Mouse (Mus musculus) forebrain, embryonic 13.5 days (tissue): ENCODE data around the gene Wdr48. TPM values are rescaled to one million over a fixed set of nuclear protein-coding genes. Genes with fewer than 3 reads are reported as not detected.

ENCODE experiments used
- ATAC-seq: fragments of 200-750 bp; cut with Nextera tagmentation; 2 replicates; pipeline ENCODE4 v1.8.0; 2017
- H3K27ac ChIP-seq: fragments of 300-500 bp; sonication (generic); 2 replicates; pipeline ENCODE4 v1.5.1; 2015; ENCODE audit warnings: inconsistent platforms, mild to moderate bottlenecking, moderate library complexity
- H3K27me3 ChIP-seq: fragments of 300-500 bp; sonication (generic); 2 replicates; pipeline ENCODE4 v1.6.1; 2015; ENCODE audit warnings: mild to moderate bottlenecking, inconsistent platforms
- H3K36me3 ChIP-seq: fragments of 300-500 bp; sonication (generic); 2 replicates; pipeline ENCODE4 v1.6.1; 2015; ENCODE audit warnings: mild to moderate bottlenecking, inconsistent platforms; ENCODE audit not compliant: poor library complexity, severe bottlenecking
- H3K4me1 ChIP-seq: fragments of 300-500 bp; sonication (generic); 2 replicates; pipeline ENCODE4 v1.6.1; 2015; ENCODE audit warnings: inconsistent platforms
- H3K4me2 ChIP-seq: fragments of 300-500 bp; sonication (generic); 2 replicates; pipeline ENCODE4 v1.6.1; 2015; ENCODE audit warnings: inconsistent platforms, mild to moderate bottlenecking, moderate library complexity
- H3K4me3 ChIP-seq: fragments of 300-500 bp; sonication (generic); 2 replicates; pipeline ENCODE4 v1.5.1; 2015; ENCODE audit warnings: mild to moderate bottlenecking, inconsistent platforms
- H3K9ac ChIP-seq: fragments of 300-500 bp; sonication (generic); 2 replicates; pipeline ENCODE4 v1.6.1; 2015; ENCODE audit warnings: mild to moderate bottlenecking, inconsistent platforms
- H3K9me3 ChIP-seq: fragments of 300-500 bp; sonication (generic); replicated peaks from 2 replicates; pipeline ENCODE4 v1.6.1; 2016; ENCODE audit warnings: inconsistent platforms
- WGBS: fragments of 180-500 bp; shearing (Covaris S2); methylation state at CpG from one replicate; pipeline ENCODE4 v1.1.7; 2015; 5-methylcytosine and 5-hydroxymethylcytosine counted together
- polyA plus RNA-seq: library from polyadenylated mRNA; unstranded; fragments of >200 nt; fragmentation: Nextera tagmentation; extraction: Ambion mirVana; gene quantifications from 2 replicates; pipeline ENCODE4 v1.2.1, GENCODE M21; 2015

Wdr48 gene
- polyA plus RNA-seq, 1 experiment from 2014 or later: 67.7 TPM

DNA sequence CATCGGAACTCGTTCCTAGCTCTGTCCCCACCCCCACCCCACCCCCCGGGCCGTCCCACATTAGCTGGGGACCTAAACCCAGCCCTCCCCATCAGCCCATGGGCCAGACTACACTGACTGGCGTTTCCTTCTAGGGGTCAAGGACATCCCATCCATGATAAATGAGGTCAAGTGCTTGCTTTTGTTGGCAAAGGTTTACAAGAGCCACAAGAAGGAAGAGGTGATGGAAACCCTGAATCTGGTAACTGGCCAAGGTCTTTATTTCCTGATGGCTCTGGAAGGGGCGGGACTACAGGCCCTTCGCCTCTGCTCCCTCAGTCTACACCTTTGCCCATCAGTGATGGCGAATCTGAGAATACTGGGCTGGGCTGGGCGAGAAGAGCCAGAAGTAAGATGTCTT lies 64.2 kb downstream of the Wdr48 start:
- ATAC-seq: no peak
- H3K4me2 ChIP-seq: no peak overlapping the region
- no peak overlapping the region for H3K9ac ChIP-seq
- no peak overlapping the region for H3K27ac ChIP-seq
- no peaks in the 10 kb centered on the region for H3K4me1 ChIP-seq
- no peak overlapping the region for H3K4me3 ChIP-seq
- no peaks in the 10 kb centered on the region for H3K9me3 ChIP-seq
- H3K27me3 ChIP-seq: 0 out of 2 replicates have a peak, but pooled peaks cover 4% of the 10 kb centered on the region
- 92% methylated on average over 9 of the region's 9 CpGs for WGBS
- no peaks in the 10 kb centered on the region for H3K36me3 ChIP-seq

DNA sequence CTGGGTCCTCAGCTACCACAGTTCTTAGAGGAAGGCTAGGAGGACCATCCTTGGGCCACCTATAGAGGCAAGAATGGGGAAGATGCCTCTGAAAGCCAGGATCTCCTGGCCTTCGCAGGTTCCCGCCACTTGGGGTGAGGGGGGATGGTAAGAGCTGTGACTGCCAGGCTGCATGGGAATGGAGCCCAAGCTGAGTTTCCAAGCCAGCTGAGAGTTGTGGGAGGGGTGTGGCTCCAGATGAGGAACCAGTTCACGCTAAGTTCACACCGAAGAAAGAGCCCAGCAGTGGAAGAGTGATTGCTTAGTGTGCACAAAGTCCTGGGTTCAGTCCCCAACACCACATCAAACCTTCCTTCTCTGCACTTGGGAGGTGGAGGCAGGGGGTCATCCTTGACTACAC lies 67.5 kb downstream of the Wdr48 start:
- ATAC-seq: no peak
- H3K4me1 ChIP-seq: no peaks in the 10 kb centered on the region
- H3K9ac ChIP-seq: no peak overlapping the region
- H3K27me3 ChIP-seq: 0 out of 2 replicates have a peak, but pooled peaks cover 4% of the 10 kb centered on the region
- H3K4me3 ChIP-seq: no peak overlapping the region
- H3K27ac ChIP-seq: no peak overlapping the region
- no peaks in the 10 kb centered on the region for H3K36me3 ChIP-seq
- WGBS: 77% methylated on average over 4 of the region's 4 CpGs
- no peaks in the 10 kb centered on the region for H3K9me3 ChIP-seq
- no peak overlapping the region for H3K4me2 ChIP-seq

DNA sequence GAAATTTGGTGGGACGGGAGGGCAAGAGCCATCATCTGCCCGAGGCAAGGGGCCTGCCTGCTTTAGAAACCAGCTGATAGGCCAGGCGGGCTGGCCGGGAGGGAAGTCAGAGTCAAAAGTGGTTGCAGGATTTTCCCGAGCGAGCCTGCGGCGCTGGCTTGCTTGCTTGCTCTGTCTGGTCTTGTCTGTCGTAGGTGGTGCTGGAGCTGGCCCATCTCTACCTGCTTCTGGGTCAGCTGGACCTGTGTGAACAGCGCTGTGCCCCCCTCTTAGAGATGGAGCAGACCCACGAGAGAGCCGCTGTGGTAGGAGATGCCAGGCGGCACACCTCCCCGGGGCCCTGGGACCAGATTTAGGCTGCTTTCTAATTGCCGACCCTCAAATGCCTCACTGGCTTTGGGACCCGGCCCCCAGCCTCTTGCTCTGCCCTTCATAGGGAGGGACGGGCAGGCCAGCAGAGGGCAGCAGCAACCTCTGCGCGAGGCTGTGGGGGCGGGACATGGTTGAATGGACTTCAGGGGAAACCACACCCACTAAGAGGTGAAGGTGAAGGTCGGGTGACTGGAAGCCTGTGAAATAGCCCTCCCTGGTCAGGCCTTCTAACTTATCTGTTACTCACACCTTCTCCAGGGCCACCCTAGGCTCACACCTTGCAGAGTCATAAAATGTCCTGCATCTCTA lies 68.4 kb downstream of the Wdr48 start:
- Histone ChIP-seq H3K27ac (no peak overlapping the region), H3K9ac (peak overlapping the region; percentile 34; the same call in 1 of the 2 replicates), H3K4me1 (no peaks in the 10 kb centered on the region), H3K4me3 (no peak overlapping the region), H3K27me3 (0 out of 2 replicates have a peak, but pooled peaks cover 4% of the 10 kb centered on the region), H3K4me2 (peak overlapping the region; percentile 36), H3K9me3 (no peaks in the 10 kb centered on the region), H3K36me3 (no peaks in the 10 kb centered on the region)
- peak; percentile 45; the same call in 1 of the 2 replicates for ATAC-seq
- WGBS: 9% methylated on average over 21 of the region's 21 CpGs

DNA sequence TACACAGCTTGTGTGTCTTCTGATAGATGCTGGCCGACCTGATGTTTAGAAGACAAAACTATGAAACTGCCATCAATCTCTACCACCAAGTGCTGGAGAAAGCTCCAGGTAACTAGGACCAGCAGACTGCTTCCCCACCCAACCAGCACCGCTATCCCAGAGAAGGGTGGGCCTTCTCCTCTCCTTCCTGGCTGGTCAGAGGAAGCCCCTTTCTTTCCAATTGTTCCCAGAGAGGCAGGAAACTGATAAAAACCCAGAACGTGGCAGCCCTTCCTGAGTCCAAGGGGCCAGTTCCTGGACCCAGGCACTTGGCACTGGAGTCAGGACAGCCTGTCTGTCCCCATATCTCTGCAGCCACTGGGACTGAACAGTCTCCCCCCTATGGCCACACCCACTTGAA lies 69.5 kb downstream of the Wdr48 start:
- no peak overlapping the region for H3K9ac ChIP-seq
- H3K27me3 ChIP-seq: 0 out of 2 replicates have a peak, but pooled peaks cover 4% of the 10 kb centered on the region
- no peaks in the 10 kb centered on the region for H3K4me1 ChIP-seq
- no peaks in the 10 kb centered on the region for H3K9me3 ChIP-seq
- 83% methylated on average over 3 of the region's 3 CpGs for WGBS
- ATAC-seq: no peak
- H3K27ac ChIP-seq: no peak overlapping the region
- H3K4me3 ChIP-seq: no peak overlapping the region
- no peaks in the 10 kb centered on the region for H3K36me3 ChIP-seq
- H3K4me2 ChIP-seq: no peak overlapping the region

DNA sequence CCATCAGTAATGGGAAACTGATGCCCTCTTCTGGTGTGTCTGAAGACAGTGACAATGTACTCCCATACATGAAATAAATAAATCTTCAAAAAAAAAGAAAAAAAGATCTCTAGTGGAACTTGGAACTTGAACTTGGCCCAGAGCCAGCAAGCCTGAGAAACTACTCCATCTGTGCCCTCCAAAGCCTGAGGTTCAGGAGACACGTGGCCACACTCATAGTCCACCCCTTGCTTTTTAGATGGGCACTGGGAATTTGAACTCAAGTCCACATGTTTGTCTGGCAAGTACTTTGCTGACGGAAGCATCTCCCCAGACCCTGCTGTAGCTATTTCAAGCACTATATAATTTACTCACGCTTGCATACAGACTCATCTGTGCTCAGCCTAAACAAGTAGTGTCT lies 70.5 kb downstream of the Wdr48 start:
- ATAC-seq: no peak
- Histone ChIP-seq H3K9ac (no peak overlapping the region), H3K4me2 (no peak overlapping the region), H3K27me3 (0 out of 2 replicates have a peak, but pooled peaks cover 4% of the 10 kb centered on the region), H3K36me3 (no peaks in the 10 kb centered on the region), H3K4me3 (no peak overlapping the region), H3K27ac (no peak overlapping the region), H3K9me3 (no peaks in the 10 kb centered on the region), H3K4me1 (peaks cover 5% of the 10 kb centered on the region; the same call in 1 of the 2 replicates)
- 69% methylated on average over 3 of the region's 3 CpGs for WGBS

DNA sequence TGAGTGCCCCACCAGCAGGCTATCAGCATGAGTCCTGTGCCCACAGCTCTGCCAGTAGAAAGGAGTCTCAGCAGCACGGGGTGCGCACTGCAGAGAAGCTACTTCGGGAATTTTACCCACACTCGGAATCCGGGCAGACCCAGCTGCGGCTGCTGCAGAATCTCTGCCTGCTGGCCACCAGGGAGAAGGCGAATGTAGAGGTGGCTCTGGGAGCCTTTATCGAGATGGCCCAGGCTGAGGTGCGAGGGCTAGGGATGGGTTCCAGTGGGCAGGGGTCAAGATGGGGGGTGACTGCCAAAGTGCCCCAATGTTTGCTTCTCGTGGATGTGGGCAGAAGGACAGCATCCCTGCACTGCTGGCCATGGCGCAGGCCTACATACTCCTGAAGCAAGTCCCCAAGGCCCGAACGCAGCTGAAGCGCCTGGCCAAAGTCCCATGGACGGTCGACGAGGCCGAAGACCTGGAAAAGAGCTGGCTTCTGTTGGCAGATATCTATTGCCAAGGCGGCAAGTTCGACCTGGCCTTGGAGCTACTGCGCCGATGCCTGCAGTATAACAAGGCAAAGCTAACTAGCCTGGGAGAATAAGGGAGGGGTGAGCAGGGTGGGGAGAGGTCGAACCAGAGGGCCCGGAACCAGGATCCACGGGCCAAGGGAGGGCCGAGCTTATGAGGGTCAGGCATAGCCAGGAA lies 71.7 kb downstream of the Wdr48 start:
- H3K9ac ChIP-seq: no peak overlapping the region
- 88% methylated on average over 26 of the region's 26 CpGs for WGBS
- peaks cover 17% of the 10 kb centered on the region for H3K4me1 ChIP-seq
- no peak for ATAC-seq
- H3K27ac ChIP-seq: no peak overlapping the region
- 0 out of 2 replicates have a peak, but pooled peaks cover 4% of the 10 kb centered on the region for H3K27me3 ChIP-seq
- no peak overlapping the region for H3K4me3 ChIP-seq
- H3K9me3 ChIP-seq: no peaks in the 10 kb centered on the region
- no peak overlapping the region for H3K4me2 ChIP-seq
- no peaks in the 10 kb centered on the region for H3K36me3 ChIP-seq

DNA sequence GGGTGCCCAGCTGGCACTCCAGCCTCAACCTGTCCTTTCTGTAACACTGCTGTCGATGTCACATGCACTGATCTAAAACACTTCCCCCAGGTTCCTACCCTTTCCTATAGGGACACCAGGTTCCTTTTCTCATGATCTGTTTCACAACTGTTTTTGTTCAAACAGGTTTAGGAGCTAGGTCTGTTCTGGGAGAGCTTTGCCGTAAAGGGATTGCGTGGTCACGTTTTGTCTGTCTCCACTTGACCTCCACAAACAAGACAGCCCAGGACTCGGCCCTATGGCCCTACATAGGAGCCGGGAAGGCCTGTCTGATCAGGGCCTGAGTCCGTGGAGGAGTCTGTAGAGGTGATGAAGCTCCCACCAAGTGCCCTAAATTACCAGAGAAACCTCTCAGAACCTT lies 75.1 kb downstream of the Wdr48 start:
- H3K4me1 ChIP-seq: peaks cover 27% of the 10 kb centered on the region
- H3K27me3 ChIP-seq: no peaks in the 10 kb centered on the region
- no peak overlapping the region for H3K4me3 ChIP-seq
- 0 out of 2 replicates have a peak, but pooled peaks cover 6% of the 10 kb centered on the region for H3K36me3 ChIP-seq
- no peaks in the 10 kb centered on the region for H3K9me3 ChIP-seq
- H3K9ac ChIP-seq: peak overlapping the region; percentile 1; the same call in 1 of the 2 replicates
- peak overlapping the region; percentile 86 for H3K27ac ChIP-seq
- no peak for ATAC-seq
- no peak overlapping the region for H3K4me2 ChIP-seq
- 81% methylated on average over 7 of the region's 7 CpGs for whole genome bisulfite sequencing

DNA sequence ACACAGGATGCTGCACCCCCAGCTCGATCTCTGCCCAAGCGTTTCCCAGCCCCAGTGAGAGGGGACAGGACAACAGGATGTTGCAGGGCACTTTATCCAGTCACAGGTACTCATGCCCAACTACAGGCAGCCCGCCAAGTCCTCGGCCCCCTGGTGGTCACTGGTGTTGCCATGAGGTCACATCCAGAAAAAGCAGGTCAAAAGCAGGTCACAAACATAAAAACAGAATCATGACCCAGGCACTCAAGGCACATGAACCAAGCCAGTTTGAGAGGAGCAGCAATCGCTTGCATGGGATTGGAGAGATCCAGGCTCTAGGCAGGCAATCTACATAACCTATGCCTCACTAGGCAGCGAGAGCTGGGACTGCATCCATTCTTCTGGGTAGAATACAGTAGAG lies 75.5 kb downstream of the Wdr48 start:
- H3K27me3 ChIP-seq: no peaks in the 10 kb centered on the region
- peak overlapping the region; percentile 86 for H3K27ac ChIP-seq
- peaks cover 27% of the 10 kb centered on the region for H3K4me1 ChIP-seq
- peak; percentile 28; the same call in 1 of the 2 replicates for ATAC-seq
- peak overlapping the region; percentile 1; the same call in 1 of the 2 replicates for H3K9ac ChIP-seq
- H3K9me3 ChIP-seq: no peaks in the 10 kb centered on the region
- H3K4me2 ChIP-seq: no peak overlapping the region
- no peak overlapping the region for H3K4me3 ChIP-seq
- H3K36me3 ChIP-seq: 0 out of 2 replicates have a peak, but pooled peaks cover 6% of the 10 kb centered on the region
- 42% methylated on average over 6 of the region's 6 CpGs for WGBS

DNA sequence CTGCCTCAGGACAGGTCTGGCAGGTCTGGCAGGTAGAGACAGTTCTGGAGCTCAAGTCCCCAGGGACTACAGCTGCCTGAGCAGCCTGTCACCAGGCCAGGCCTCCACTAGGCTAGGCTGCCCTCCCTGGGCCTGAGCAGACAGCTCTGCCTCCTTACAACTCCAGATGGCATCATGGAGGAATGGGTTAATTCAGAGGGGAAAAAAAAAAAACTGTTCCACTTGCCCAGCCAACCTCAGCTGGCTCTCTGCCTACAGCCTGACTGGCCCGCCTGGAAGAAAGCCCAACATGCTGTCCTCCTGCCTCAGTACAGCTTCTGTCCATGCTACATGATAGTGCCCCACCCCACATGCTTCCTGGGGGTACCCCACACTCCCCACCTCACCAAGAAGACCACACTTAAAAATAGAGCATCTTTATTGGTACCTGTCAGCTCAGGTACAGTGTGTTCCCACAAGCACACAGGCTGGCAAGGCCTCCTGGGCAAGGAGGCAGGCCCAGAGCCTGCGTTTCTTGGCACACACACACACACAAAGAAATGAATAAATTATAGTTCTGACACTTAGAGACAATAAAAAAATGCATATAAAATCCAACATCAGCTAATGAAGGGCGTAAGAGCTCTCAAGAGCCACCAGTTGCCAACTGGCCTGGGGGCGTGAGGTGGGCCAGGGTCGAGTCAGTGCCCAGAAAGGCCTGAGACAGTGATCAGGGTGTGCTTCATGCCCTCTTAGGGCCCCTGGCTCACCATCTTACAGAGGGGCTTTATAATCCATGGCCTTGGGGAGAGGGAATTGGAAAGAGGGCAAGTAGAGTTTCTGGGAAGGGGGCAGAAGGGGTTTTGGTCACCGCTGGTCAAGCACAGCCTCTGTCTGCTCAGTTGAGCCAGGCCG lies 76.3 kb downstream of the Wdr48 start:
- Histone ChIP-seq H3K36me3 (0 out of 2 replicates have a peak, but pooled peaks cover 6% of the 10 kb centered on the region), H3K4me1 (peaks cover 27% of the 10 kb centered on the region), H3K27ac (peak overlapping the region; percentile 86), H3K9ac (no peak overlapping the region), H3K4me2 (no peak overlapping the region; the same call in 1 of the 2 replicates), H3K4me3 (no peak overlapping the region), H3K9me3 (no peaks in the 10 kb centered on the region), H3K27me3 (no peaks in the 10 kb centered on the region)
- peak; percentile 85 for ATAC-seq
- WGBS: 74% methylated on average over 7 of the region's 7 CpGs

DNA sequence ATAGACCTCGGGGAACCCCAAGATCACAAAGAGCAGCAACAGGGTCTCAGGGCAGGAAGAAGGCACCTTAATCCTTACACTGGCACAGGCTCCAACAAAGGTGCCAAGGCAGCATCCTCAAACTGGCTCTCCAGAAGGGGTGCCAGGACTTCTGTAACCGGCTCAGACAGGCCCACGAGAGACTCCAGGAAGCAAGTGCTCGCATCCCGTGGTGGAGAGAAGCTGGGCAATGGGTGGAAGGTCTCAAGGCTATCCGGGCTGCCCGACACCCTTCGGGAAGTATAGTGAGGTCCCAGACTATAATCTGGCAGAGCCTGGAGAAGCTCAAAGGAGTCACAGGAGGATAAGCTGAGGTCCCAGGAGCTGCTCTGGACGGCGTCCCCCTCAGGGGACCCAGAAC lies 77.5 kb downstream of the Wdr48 start:
- Histone ChIP-seq H3K36me3 (0 out of 2 replicates have a peak, but pooled peaks cover 6% of the 10 kb centered on the region), H3K9ac (no peak overlapping the region), H3K27me3 (no peaks in the 10 kb centered on the region), H3K9me3 (no peaks in the 10 kb centered on the region), H3K4me1 (peaks cover 29% of the 10 kb centered on the region), H3K4me3 (no peak overlapping the region), H3K27ac (no peak overlapping the region), H3K4me2 (no peak overlapping the region)
- WGBS: 95% methylated on average over 10 of the region's 10 CpGs
- ATAC-seq: no peak

DNA sequence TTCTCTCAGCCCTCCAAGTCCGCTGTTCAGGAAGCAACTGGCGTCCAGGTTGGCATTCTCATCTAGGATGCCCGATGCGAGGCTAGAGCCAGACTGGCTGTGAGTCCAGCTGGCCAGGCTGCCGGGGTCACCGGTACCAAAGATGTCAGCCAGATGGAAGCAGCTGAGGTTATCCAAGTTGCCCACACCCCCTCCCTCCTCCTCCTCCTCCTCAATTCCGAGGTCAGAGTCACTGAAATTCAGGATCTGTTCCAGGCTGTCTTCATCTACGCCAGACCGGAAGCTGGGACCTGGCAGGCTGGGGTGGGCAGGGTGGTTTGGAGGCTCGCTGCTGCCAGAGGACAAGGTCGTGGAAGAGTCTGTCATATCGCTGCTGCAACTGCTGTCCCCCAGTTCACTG lies 77.9 kb downstream of the Wdr48 start:
- H3K4me1 ChIP-seq: peaks cover 33% of the 10 kb centered on the region
- WGBS: 88% methylated on average over 12 of the region's 12 CpGs
- H3K36me3 ChIP-seq: 0 out of 2 replicates have a peak, but pooled peaks cover 6% of the 10 kb centered on the region
- H3K27me3 ChIP-seq: no peaks in the 10 kb centered on the region
- H3K9me3 ChIP-seq: no peaks in the 10 kb centered on the region
- no peak overlapping the region for H3K9ac ChIP-seq
- no peak overlapping the region for H3K4me3 ChIP-seq
- no peak overlapping the region for H3K27ac ChIP-seq
- H3K4me2 ChIP-seq: no peak overlapping the region
- no peak for ATAC-seq
